Mouse (Mus musculus) Patski (cell line): Measurements from ENCODE around the gene Hmg20a. TPM values are rescaled to one million over a fixed set of nuclear protein-coding genes. Genes with fewer than 3 reads are reported as not detected.

ENCODE experiments used
- ATAC-seq: fragments of 100-300 bp; one replicate; pipeline ENCODE4 v1.8.0; 2021
- CTCF ChIA-PET: fragments of 350-600 bp; sonication (Branson Sonifier 250); formaldehyde crosslinking; loops from one replicate; lab custom pipeline; 2022; ENCODE audit warnings: inconsistent platforms; lab: Charles Lee
- POLR2A ChIA-PET: fragments of 350-600 bp; sonication (Branson Sonifier 250); formaldehyde crosslinking; loops from one replicate; lab custom pipeline; 2022; ENCODE audit warnings: antibody characterized with exemption, inconsistent platforms; lab: Charles Lee
- DNase-seq: peaks from one replicate; pipeline ENCODE4 v3.0.0-alpha.2; 2011; ENCODE audit warnings: low read depth, low spot score
- H3K27me3 ChIP-seq: fragments of 371-371 bp; one replicate; pipeline ENCODE4 v1.5.1; 2021
- CTCF ChIP-seq: fragments of 100-300 bp; IDR thresholded peaks from one replicate; pipeline ENCODE4 v1.5.1; 2021
- in situ Hi-C: fragments of 300-500 bp; cut with MboI; formaldehyde crosslinking; loops from 3 replicates; pipeline ENCODE4 v1.11.1; 2018; ENCODE audit warnings: low pct_unique_long_range_greater_than_20kb, mixed read lengths
- polyA plus RNA-seq: library from polyadenylated mRNA; unstranded; gene quantifications from one replicate; pipeline ENCODE4 v1.2.3, GENCODE M21; 2021

Hmg20a gene
- polyA plus RNA-seq, 1 experiment from 2014 or later, result 35.9 TPM

DNA sequence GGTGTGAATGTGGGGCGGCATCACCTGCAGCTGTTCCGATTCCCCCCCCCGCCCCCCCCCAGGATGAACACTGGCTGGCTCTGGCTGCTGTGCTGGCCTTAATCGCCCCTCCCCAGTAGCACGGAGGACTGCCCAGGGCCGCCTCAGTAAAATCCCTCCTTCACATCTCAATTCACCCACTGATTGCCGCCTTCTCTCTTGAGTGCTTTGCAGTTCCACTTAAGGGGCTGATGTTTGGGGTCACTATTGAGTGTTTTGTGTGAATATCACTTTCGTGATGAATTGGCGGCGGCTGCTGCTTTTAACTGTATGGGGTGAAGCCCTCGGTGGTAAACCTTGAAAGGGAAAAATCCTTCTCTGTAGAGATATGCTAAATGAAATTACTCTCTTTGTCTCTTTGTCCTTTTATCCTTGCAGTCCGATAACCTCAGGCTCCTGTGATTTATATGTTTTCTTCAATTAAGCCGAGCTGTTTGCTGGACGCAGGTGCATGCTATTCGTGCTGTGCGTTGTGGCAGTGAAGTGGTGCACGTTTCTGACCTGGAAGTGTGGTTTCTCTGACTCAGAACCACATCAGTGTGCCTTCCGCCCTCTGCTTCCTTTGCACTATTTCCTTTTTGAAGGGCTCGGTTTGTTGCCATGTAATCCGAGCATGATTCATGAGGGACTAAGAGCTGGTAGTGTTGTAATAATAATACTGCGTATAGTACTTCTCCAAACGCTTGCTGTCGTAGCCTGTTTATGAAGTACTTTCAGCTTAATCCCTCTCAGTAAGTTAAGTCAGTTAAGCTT is 46.6 kb downstream of the Hmg20a start:
- H3K27me3 ChIP-seq, result no peaks in the 10 kb centered on the region
- ChIA-PET CTCF (no interaction called here), POLR2A (no interaction called here)
- peak; percentile 81 for ATAC-seq
- peak; percentile 62 for DNase-seq
- no peak for TF ChIP-seq CTCF
- in situ Hi-C loops, result loop anchor here (5.0 kb wide), 1 partner anchor 43 kb away; no protein-coding TSS in a partner anchor

DNA sequence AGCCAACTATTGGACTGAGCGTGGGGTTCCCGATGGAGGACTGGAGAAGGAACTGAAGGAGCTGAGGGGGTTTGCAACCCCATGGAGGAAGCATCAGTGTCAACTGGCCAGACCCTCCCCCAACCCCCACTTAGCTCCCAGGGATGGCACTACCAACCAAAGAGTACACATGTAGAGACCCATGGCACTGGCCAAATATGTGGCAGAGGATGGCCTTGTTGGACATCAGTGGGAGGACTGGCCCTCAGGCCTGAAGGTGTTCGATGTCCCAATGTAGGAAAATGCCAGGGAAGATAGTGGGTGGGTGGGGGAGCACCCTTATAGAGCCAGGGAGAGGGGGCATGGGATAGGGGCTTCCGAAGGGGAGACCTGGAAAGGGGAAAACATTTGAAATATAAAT is 47.8 kb downstream of the Hmg20a start:
- TF ChIP-seq CTCF, result no peak
- H3K27me3 ChIP-seq, result no peaks in the 10 kb centered on the region
- ChIA-PET CTCF (no interaction called here), POLR2A (no interaction called here)
- ATAC-seq, result no peak
- DNase-seq, result no peak
- in situ Hi-C loops, result no loop called here

DNA sequence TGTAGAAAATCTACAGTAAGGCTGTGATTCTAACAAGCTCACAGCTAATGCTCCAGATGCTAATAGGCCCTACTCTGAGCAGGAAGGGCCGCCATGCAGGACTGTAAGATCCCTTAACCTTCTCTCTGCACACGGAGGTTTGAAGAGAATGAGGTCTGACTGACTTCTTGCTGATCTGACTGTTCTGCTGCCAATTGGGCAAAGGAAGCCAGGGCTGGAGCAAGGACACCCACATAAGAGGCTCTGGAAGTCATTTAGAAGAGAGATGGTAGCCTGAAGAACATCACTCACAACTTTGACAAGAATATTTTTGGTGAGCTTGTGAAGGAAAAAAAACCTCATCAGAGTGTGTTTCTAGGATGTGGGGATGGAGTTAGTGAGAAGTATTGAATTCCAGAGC is 51.2 kb downstream of the Hmg20a start:
- ChIA-PET POLR2A (interaction anchor here (0.7 kb wide), 1 partner anchor 22 kb away, joined by 3 read pairs; no protein-coding TSS in a partner anchor), CTCF (no interaction called here)
- in situ Hi-C loops, result no loop called here
- no peaks in the 10 kb centered on the region for H3K27me3 ChIP-seq
- ATAC-seq (no peak), DNase-seq (no peak)
- TF ChIP-seq CTCF, result no peak

DNA sequence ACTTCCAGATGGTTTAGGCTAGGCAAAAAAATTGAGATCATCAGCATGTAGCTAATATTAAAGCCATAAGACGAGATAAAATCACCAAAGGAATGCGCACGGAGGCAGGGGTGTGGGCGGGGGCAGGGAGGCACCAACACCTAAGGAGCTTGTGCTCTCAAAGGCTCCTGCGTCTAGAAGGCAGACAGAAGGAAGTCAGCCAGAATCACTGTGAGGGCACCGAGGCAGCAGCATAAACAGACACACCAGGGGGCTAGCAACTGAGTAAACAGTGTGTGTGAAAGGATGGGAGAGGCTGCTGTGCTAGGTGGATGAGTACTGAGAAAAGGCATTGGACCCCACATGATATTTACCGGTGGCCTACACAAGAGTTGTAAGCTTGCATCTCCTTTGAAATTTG is 51.9 kb downstream of the Hmg20a start:
- POLR2A ChIA-PET, result interaction anchor here (0.7 kb wide), 1 partner anchor 22 kb away, joined by 3 read pairs; no protein-coding TSS in a partner anchor
- no peak for DNase-seq
- CTCF ChIA-PET, result interaction anchor here (1.4 kb wide), 1 partner anchor 36 kb away, joined by 3 read pairs; no protein-coding TSS in a partner anchor
- no peaks in the 10 kb centered on the region for H3K27me3 ChIP-seq
- TF ChIP-seq CTCF, result no peak
- ATAC-seq, result no peak
- in situ Hi-C loops, result no loop called here

DNA sequence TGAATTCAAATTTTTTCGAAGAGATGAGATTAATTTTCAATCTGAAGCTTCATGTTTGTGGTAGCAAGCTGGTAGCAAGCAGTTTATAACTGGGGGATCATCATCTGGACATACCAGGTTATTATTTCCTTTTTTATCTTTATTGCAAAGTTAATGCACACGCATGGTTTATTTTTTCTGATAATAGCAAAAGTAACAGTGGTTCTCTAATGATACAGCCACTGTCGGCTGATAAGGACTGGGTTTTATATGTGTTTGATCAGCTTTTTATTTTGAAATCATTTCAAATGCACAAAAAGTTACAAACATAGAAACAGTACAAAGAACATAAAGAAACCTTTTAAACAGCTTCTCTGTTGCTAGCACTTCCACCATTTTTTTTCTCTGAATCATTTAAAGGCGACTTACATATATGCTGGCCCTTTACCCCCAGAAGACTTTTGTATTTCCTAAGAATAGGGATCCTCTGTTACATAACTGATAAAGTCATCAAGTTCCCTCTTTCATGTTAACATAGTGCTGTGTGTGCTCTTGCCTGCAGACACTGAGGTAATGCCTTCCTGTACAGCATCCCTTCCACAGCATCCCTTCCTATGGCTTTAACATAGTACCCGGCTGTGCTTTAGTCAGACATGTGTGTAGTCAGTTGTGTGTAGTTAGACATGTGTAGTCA is 60.7 kb downstream of the Hmg20a start:
- ChIA-PET POLR2A (no interaction called here), CTCF (interaction anchor here (1.5 kb wide), 1 partner anchor 17 kb away, joined by 4 read pairs; no protein-coding TSS in a partner anchor)
- in situ Hi-C loops, result no loop called here
- DNase-seq (no peak), ATAC-seq (no peak)
- H3K27me3 ChIP-seq, result no peaks in the 10 kb centered on the region
- TF ChIP-seq CTCF, result no peak

DNA sequence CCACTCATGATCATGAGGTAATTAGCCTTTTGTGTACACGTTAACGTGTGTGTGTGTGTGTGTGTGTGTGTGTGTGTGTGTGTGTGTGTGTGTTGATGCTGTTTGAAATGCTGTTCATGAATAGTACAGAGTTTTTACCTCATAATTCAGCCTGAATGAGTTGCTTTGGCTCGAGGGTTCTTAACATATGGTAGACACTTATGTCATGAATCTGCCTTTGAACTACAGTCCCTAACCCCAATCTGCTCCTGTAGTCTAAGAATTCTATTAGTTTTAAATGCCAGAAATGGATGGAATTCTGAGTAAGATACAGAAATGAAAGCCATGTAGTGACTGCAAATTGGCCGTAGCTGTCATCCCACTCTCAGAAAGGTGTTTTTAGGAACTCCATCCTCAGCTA is 64.2 kb downstream of the Hmg20a start:
- ATAC-seq (no peak), DNase-seq (no peak)
- in situ Hi-C loops, result no loop called here
- ChIA-PET CTCF (interaction anchor here (0.9 kb wide), 1 partner anchor 9 kb away, joined by 3 read pairs; no protein-coding TSS in a partner anchor), POLR2A (no interaction called here)
- H3K27me3 ChIP-seq, result no peaks in the 10 kb centered on the region
- no peak for TF ChIP-seq CTCF

DNA sequence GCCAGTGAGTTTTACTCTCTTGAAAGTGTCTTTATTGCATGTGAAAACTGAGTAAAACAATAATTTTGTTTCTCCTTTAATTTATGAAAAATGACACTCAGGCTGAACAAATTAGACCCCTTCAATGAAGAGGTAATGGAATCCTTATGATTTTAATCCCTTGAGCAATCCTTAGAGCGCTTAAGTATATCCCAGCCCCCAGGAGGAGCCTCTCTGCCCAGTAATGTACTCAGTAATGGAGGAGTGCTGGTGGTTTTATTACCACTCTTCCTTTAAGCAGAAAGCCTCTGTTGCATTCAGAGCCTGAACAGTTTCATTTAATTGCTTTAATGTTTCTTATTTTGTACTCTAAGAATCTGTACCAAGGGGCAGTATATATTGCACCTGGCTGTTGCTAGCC is 67.0 kb downstream of the Hmg20a start:
- ChIA-PET CTCF (no interaction called here), POLR2A (no interaction called here)
- in situ Hi-C loops, result no loop called here
- TF ChIP-seq CTCF, result no peak
- ATAC-seq (no peak), DNase-seq (no peak)
- no peaks in the 10 kb centered on the region for H3K27me3 ChIP-seq

DNA sequence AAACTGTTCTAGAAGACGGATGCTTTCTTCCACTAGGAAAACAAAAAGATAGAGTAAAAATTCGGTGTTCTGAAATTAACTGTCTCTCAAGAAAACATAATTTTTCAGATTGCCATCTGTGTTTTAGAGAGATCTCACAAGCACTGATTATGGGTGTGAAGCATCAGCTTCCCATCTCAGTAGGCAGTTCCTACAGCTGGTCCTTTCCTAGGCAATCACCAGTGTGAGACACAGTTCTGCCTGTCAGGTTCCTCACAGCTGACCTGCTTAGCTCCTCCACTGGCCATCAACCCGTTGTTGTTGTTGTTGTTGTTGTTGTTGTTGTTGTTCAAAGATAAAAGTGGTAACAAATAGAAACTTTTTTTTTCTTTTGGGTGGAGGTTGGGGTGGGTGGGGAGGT is 67.7 kb downstream of the Hmg20a start:
- ATAC-seq (no peak), DNase-seq (no peak)
- in situ Hi-C loops, result no loop called here
- no peak for TF ChIP-seq CTCF
- no peaks in the 10 kb centered on the region for H3K27me3 ChIP-seq
- ChIA-PET CTCF (no interaction called here), POLR2A (no interaction called here)

DNA sequence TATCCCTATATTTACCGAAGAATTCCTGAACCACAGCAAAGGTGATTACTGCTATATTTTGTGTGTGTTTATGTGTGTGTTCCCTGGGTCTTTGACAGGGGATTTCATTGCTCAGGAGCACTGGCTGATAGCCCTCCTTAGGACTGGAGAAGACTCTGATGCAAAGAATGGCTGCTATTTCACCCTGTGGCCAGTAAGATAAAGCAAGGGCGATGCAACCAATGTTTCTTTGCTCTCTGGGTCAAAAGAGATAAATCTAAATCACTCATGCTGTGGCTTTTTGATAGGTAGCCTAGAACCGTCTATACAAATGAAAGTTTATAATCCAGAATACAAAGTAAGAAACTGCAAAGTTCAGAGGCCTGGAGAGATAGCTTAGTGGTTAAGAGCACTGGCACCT is 69.2 kb downstream of the Hmg20a start:
- no peaks in the 10 kb centered on the region for H3K27me3 ChIP-seq
- DNase-seq (no peak), ATAC-seq (no peak)
- POLR2A ChIA-PET, result no interaction called here
- CTCF ChIA-PET, result no interaction called here
- in situ Hi-C loops, result no loop called here
- no peak for TF ChIP-seq CTCF

DNA sequence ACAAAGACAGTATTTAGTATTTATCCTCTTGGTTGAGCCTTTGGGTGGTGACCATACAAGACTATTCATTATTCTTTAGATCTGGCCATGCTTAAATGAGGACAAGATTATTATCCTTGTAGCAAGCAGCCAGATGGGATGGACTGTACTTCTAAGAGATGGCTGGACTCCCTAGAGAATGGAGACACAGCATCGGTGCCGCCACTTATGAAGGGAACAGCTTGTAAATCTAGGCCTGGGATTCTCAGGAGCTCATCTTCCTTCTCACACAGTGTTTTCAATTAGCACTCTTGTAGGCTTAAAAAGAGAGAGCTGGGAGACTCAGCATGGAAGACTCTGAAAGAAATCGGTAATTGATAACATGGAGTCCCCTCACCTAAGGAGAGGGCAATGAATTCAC is 74.0 kb downstream of the Hmg20a start:
- CTCF ChIA-PET, result interaction anchor here (2.0 kb wide), 1 partner anchor 279 kb away, joined by 5 read pairs; no protein-coding TSS in a partner anchor
- TF ChIP-seq CTCF, result no peak
- DNase-seq, result no peak

DNA sequence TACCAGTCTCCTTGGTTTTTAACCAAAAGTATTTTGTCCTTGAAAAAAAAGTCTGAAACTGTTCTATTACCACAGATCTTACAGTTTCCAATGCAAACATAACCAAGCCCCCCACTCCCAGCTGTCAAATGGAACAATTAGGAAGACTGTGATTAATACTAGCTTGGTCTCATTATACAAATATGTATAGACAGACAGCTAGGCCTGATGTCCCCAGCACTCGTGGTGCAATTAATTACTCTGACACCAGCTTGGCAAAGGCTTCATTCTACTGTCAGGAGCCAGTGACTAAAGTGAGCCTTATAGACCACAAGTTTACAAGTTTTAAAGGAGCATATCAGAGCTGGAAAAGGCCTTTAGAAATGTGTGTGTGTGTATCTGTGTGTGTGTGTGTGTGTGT is 74.5 kb downstream of the Hmg20a start:
- ChIA-PET POLR2A (no interaction called here), CTCF (interaction anchor here (2.0 kb wide), 1 partner anchor 280 kb away, joined by 5 read pairs; no protein-coding TSS in a partner anchor)
- no peak for ATAC-seq
- DNase-seq, result no peak
- in situ Hi-C loops, result no loop called here
- no peak for TF ChIP-seq CTCF
- H3K27me3 ChIP-seq, result no peaks in the 10 kb centered on the region

More for the DNA sequence above, 74.0 kb downstream of the Hmg20a start:
- POLR2A ChIA-PET, result interaction anchor here (1.2 kb wide), 1 partner anchor 22 kb away, joined by 3 read pairs; no protein-coding TSS in a partner anchor
- ATAC-seq, result no peak
- H3K27me3 ChIP-seq, result no peaks in the 10 kb centered on the region
- in situ Hi-C loops, result no loop called here
